Mouse (Mus musculus) heart, embryonic 14.5 days (tissue): ENCODE results near the gene Dlx6. TPM values are rescaled to one million over a fixed set of nuclear protein-coding genes. Genes with fewer than 3 reads are reported as not detected.

Experiments used
- ATAC-seq: fragments of 200-750 bp; cut with Nextera tagmentation; 2 replicates; pipeline ENCODE4 v1.8.0; 2017; ENCODE audit warnings: low read depth, moderate TSS enrichment; ENCODE audit not compliant: insufficient number of reproducible peaks, insufficient read depth, low FRiP score
- H3K27ac ChIP-seq, 2 experiments: fragments of 200-500 bp in 1 of 2; fragments of 300-500 bp in 1 of 2; sonication (generic) in 1 of 2; replicated peaks in 1 of 2; 2 replicates each; pipeline ENCODE4 v1.5.1; 2012 to 2014; ENCODE audit warnings: low read depth in 2 of 2, low read length in 2 of 2, control low read depth in 1 of 2, mild to moderate bottlenecking in 1 of 2, mixed read lengths in 1 of 2; ENCODE audit not compliant: control insufficient read depth in 1 of 2, insufficient read depth in 1 of 2
- H3K27me3 ChIP-seq: fragments of 300-500 bp; sonication (generic); 2 replicates; pipeline ENCODE4 v1.6.1; 2014; ENCODE audit warnings: mild to moderate bottlenecking, low read length, control low read depth; ENCODE audit not compliant: control insufficient read depth, insufficient read depth
- H3K36me3 ChIP-seq: fragments of 300-500 bp; sonication (generic); 2 replicates; pipeline ENCODE4 v1.6.1; 2014; ENCODE audit warnings: mild to moderate bottlenecking, control low read depth, low read length, mixed read lengths; ENCODE audit not compliant: control insufficient read depth, insufficient read depth
- H3K4me1 ChIP-seq, 2 experiments: fragments of 200-500 bp in 1 of 2; fragments of 300-500 bp in 1 of 2; sonication (generic) in 1 of 2; 2 replicates each; pipeline ENCODE4 v1.6.1; 2012 to 2014; ENCODE audit warnings: low read length in 2 of 2, control low read depth in 1 of 2, mixed read lengths in 1 of 2; ENCODE audit not compliant: control insufficient read depth in 2 of 2, insufficient read depth in 2 of 2
- H3K4me2 ChIP-seq: fragments of 300-500 bp; sonication (generic); 2 replicates; pipeline ENCODE4 v1.6.1; 2014; ENCODE audit warnings: mild to moderate bottlenecking, low read length
- H3K4me3 ChIP-seq, 2 experiments: fragments of 200-500 bp in 1 of 2; fragments of 300-500 bp in 1 of 2; sonication (generic) in 1 of 2; 2 replicates each; pipeline ENCODE4 v1.5.1; 2012 to 2014; ENCODE audit warnings: low read length in 2 of 2, mild to moderate bottlenecking in 2 of 2, control low read depth in 1 of 2, low read depth in 1 of 2, moderate library complexity in 1 of 2; ENCODE audit not compliant: control insufficient read depth in 1 of 2, insufficient read depth in 1 of 2
- H3K9ac ChIP-seq: fragments of 300-500 bp; sonication (generic); 2 replicates; pipeline ENCODE4 v1.6.1; 2014; ENCODE audit warnings: mild to moderate bottlenecking, low read length
- H3K9me3 ChIP-seq: fragments of 300-500 bp; sonication (generic); 2 replicates; pipeline ENCODE4 v1.6.1; 2016; ENCODE audit warnings: low read length, control low read depth; ENCODE audit not compliant: control insufficient read depth
- WGBS: fragments of 180-500 bp; shearing (Covaris S2); extraction: QIAGEN DNeasy Blood & Tissue Kit; methylation state at CpG from one replicate; pipeline ENCODE4 v1.1.7; 2014; 5-methylcytosine and 5-hydroxymethylcytosine counted together
- polyA plus RNA-seq: library from polyadenylated mRNA; unstranded; fragments of >200 nt; fragmentation: Nextera tagmentation; extraction: Ambion mirVana; gene quantifications from 2 replicates; pipeline ENCODE4 v1.2.1, GENCODE M21; 2014

Dlx6 gene
- polyA plus RNA-seq, 1 experiment from 2014 or later: not detected

DNA sequence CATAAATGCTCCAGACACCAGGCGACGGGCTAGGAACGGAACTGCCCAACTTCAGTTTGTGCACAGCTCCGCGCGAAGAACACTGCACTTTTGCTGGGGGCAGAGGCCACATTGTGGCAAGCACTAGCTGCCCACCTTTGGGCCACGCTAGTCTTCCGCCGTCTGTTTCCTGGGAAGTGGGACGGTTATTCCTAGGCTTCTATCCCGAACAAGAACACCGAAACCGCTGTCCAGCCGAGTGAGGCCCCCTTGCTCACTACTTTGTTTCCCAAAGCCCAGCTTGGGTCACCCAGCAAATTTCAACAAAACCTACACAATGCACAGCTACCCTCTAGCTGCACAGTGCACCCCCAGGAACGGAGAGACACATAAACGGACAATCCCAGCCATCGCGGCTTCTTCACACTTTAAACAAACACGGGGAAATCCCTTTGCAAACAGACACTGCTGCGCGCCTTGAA lies 3.2 kb upstream of the Dlx6 start:
- WGBS: 2% methylated on average over 21 of the region's 21 CpGs
- Histone ChIP-seq H3K4me2 (peak overlapping the region; percentile 51), H3K27ac (no peak overlapping the region), H3K4me1 (peaks cover 5 to 23% of the 10 kb centered on the region in 2 experiments; a peak in 2 of 4 replicates), H3K36me3 (no peaks in the 10 kb centered on the region), H3K9me3 (no peaks in the 10 kb centered on the region), H3K27me3 (peaks cover 88% of the 10 kb centered on the region), H3K9ac (no peak overlapping the region), H3K4me3 (peak overlapping the region; percentile 17 to 29)
- no peak for ATAC-seq

DNA sequence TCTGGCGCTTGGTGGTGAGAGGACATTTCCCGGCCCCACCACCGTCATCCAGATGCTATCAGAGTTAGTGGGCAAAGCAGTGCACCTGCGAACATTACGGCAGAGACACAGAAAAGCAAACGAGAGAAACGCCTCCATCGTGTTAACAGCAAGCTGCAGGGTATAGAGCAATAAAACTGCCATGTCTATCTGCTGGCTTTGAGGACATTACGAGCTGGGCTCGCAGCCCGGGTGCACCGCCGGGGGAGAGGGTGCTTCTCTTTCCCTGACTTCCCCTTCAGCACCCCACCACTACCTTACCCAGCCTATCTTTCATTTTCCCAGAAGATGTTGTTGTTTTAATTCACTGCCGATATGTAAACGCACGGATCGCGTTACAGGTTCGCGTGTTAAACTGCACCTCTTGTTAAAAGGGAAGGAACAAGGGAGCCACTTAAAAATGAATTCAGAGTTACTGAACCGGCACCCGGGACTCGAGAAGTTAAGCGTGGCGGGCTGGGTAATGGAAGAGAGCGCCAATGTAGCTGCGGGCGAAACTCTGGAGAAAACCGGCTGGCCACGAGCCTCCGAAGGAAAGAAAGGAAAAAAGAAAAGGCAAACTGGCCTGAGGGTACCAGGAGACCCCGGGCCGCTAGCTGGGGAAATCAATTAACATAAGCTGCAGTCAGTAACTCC lies 2.6 kb upstream of the Dlx6 start:
- Histone ChIP-seq H3K4me3 (peak overlapping the region; percentile 0 to 29; a peak in 3 of 4 replicates), H3K36me3 (no peaks in the 10 kb centered on the region), H3K4me1 (peaks cover 5 to 23% of the 10 kb centered on the region in 2 experiments; a peak in 2 of 4 replicates), H3K9ac (no peak overlapping the region), H3K4me2 (peak overlapping the region; percentile 51), H3K27ac (no peak overlapping the region), H3K27me3 (peaks cover 88% of the 10 kb centered on the region), H3K9me3 (no peaks in the 10 kb centered on the region)
- under 1% methylated on average over 33 of the region's 33 CpGs for WGBS
- ATAC-seq: no peak

DNA sequence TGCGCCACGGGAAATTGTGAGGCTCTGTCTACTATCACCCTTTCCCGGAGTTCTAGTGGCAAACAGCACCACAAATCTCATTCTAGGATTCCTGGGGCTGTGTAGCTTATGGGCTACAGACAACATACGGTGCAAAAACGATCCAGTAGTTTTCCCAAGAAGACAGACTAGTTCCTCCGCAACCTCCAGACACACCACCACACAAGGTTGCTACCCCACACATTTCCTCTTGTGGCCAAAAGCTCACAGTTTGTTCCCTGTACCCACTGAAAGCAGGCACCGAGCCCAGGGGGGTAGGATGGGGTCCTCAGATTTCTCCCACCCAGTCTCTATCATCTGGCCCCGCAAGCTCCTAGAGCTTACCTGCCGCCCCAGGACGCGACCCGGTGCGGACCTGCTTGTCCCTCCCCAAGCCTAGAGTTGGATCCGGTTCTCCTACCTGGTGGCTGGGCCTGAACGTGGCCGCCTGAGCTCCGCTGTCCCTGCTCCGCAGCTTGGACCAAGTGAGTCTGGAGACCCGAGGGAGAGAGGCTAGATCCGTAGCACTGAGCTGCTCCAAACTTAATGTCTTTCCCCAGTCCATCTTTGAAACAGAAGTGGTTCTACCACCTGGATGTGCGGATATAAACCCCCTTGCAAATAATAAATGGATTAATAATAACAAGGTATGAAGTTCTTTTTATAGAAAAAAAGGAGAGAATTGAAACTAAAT lies 1.9 kb upstream of the Dlx6 start:
- Histone ChIP-seq H3K27me3 (peaks cover 89% of the 10 kb centered on the region), H3K27ac (no peak overlapping the region), H3K4me1 (peaks cover 5 to 23% of the 10 kb centered on the region in 2 experiments; a peak in 2 of 4 replicates), H3K9ac (no peak overlapping the region), H3K9me3 (no peaks in the 10 kb centered on the region), H3K4me2 (peak overlapping the region; percentile 51), H3K4me3 (peak overlapping the region in 1 of 2 experiments; percentile 29; a peak in 2 of 4 replicates), H3K36me3 (no peaks in the 10 kb centered on the region)
- ATAC-seq: no peak
- WGBS: 2% methylated on average over 21 of the region's 21 CpGs

DNA sequence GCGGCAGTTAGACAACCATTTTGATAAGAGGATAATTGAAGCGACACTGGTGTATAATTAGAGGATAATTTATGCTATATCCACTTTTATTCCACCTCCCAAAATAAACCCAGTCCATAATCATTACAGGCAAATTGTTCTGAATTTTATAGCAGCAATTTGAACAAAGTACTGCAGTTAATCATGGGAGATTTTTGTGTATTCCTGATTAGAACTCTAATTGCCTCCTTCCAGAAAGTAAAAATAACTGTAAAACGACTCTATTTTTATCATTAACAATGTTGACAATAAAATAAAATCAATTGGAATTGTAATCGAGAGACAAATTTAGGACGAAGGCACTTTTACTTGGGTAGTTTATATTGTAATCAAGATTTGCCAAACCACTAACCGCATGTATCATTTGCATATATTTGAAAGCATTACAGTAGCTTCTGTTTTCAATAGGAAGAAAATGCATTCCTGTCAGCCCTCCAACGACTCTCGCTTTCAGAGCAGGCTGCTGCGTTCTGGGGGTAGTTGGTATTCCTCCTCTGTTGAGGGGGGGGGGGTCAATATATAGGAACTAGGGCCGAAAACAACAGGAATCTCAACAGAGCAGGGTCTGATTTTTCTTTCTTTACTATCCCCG lies 1.2 kb upstream of the Dlx6 start:
- Histone ChIP-seq H3K27ac (no peak overlapping the region), H3K4me1 (peaks cover 5 to 23% of the 10 kb centered on the region in 2 experiments; a peak in 2 of 4 replicates), H3K27me3 (peaks cover 89% of the 10 kb centered on the region), H3K4me3 (no peak overlapping the region; a peak in 1 of 4 replicates), H3K36me3 (no peaks in the 10 kb centered on the region), H3K9me3 (no peaks in the 10 kb centered on the region), H3K4me2 (peak overlapping the region; percentile 74; the same call in 1 of the 2 replicates), H3K9ac (no peak overlapping the region)
- WGBS: 6% methylated on average over 11 of the region's 11 CpGs
- no peak for ATAC-seq

DNA sequence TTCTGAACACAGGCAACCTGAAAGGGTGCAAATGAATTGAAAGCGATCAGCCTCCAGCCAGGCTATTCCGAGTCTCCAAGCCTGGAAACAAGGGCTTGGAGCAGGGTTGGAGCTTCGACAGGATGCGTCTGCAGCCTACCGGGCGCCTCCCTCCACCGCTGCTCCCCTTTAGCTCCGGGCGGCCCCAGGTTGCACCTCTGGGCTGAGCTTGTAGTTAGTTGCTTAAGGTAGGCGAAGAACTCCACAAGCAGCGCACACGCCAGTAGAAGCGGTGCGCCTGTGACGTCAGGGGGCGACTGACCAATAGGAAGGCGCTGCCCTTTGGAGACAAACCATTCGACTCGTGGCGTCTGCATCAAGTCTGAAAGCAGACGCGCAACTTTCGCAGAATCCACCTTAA lies 523 bp upstream of the Dlx6 start:
- Histone ChIP-seq H3K9ac (no peak overlapping the region), H3K9me3 (no peaks in the 10 kb centered on the region), H3K4me1 (peaks cover 5 to 23% of the 10 kb centered on the region in 2 experiments; a peak in 2 of 4 replicates), H3K27me3 (peaks cover 89% of the 10 kb centered on the region), H3K36me3 (no peaks in the 10 kb centered on the region), H3K27ac (no peak overlapping the region), H3K4me3 (peak overlapping the region; percentile 39 to 46), H3K4me2 (peak overlapping the region; percentile 74)
- peak; percentile 23; the same call in 1 of the 2 replicates for ATAC-seq
- WGBS: under 1% methylated on average over 23 of the region's 23 CpGs

DNA sequence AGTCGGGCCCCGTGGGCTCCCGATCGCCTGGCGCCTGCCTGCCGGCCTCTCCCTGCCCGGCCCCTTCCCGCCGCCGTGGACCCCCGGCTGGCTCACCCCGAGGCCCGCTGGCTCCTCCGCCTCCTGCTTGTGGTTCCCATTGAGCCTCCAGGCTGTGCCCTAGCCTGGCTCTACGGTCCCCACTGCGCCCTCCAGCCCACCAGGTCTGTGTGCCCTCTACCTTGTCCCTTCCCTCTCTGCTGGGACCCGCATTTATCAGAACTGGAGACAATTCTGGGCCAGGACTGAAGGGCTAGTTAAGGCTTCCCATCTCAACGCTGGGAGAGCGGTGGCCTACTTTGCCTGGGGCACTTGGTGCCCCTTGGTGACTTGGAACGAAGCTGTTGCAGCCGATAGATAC lies 821 bp downstream of the Dlx6 start:
- Histone ChIP-seq H3K9me3 (no peaks in the 10 kb centered on the region), H3K27ac (no peak overlapping the region), H3K9ac (0 out of 2 replicates have a peak overlapping the region, but pooled peaks have one; percentile 21), H3K4me3 (peak overlapping the region; percentile 46 to 51), H3K27me3 (peaks cover 87% of the 10 kb centered on the region), H3K4me2 (peak overlapping the region; percentile 74), H3K4me1 (peaks cover 5 to 23% of the 10 kb centered on the region in 2 experiments; a peak in 2 of 4 replicates), H3K36me3 (no peaks in the 10 kb centered on the region)
- 3% methylated on average over 21 of the region's 21 CpGs for WGBS
- ATAC-seq: peak; percentile 49; the same call in 1 of the 2 replicates
